Mouse (Mus musculus): ENCODE results near the gene Sat2. TPM values are rescaled to one million over a fixed set of nuclear protein-coding genes. Genes with fewer than 3 reads are reported as not detected.

Sat2 gene
- polyA plus RNA-seq, 1 experiment = 3.8 TPM

GRCm38 (mm10) chr11:69645860-69646259 lies 24.0 kb downstream of the Sat2 start:
- Histone ChIP-seq H3K36me3 (ENCODE audit: control insufficient read depth, insufficient read depth) (peaks cover 97% of the 10 kb centered on the region), H3K79me3 (ENCODE audit: low read depth) (no peaks in the 10 kb centered on the region), H3K27me3 (ENCODE audit: control insufficient read depth, insufficient read depth, insufficient read length) (no peaks in the 10 kb centered on the region), H3K79me2 (ENCODE audit: control insufficient read depth, insufficient read depth) (no peaks in the 10 kb centered on the region), H3K4me3 (ENCODE audit: insufficient read depth, poor library complexity, severe bottlenecking) (no peak overlapping the region), H3ac (ENCODE audit: control insufficient read depth, insufficient read length, low read depth) (no peak overlapping the region)
- TF ChIP-seq CEBPB (IDR thresholded peaks at IDR 0.05; ENCODE audit: low read depth) (no peak), FOSL1 (IDR thresholded peaks at IDR 0.05; ENCODE audit: insufficient read depth, low read length, poor library complexity, severe bottlenecking) (no peak), USF1 (IDR thresholded peaks at IDR 0.05; ENCODE audit: low read depth) (no peak), CTCF (IDR thresholded peaks at IDR 0.05; ENCODE audit: control insufficient read depth, insufficient read depth, insufficient read length) (no peak), MYOD1 (IDR thresholded peaks at IDR 0.05; ENCODE audit: control insufficient read depth, insufficient read length, low read depth) (no peak), MAX (IDR thresholded peaks at IDR 0.05) (no peak), MYOG (IDR thresholded peaks at IDR 0.05; ENCODE audit: control insufficient read depth, extremely low read depth, insufficient read length) (no peak)

GRCm38 (mm10) chr11:69653399-69653798 lies 31.6 kb downstream of the Sat2 start:
- H3K79me3 ChIP-seq (ENCODE audit: low read depth) = no peaks in the 10 kb centered on the region
- TF ChIP-seq USF1 (IDR thresholded peaks at IDR 0.05; ENCODE audit: low read depth) (no peak), FOSL1 (IDR thresholded peaks at IDR 0.05; ENCODE audit: insufficient read depth, low read length, poor library complexity, severe bottlenecking) (no peak), MAX (IDR thresholded peaks at IDR 0.05) (no peak), MYOG (IDR thresholded peaks at IDR 0.05; ENCODE audit: control insufficient read depth, extremely low read depth, insufficient read length) (no peak), CEBPB (IDR thresholded peaks at IDR 0.05; ENCODE audit: low read depth) (no peak), MYOD1 (IDR thresholded peaks at IDR 0.05; ENCODE audit: control insufficient read depth, insufficient read length, low read depth) (no peak)
- H3K36me3 ChIP-seq (ENCODE audit: control insufficient read depth, insufficient read depth) = peaks cover 80% of the 10 kb centered on the region

GRCm38 (mm10) chr11:69654760-69655159 lies 32.9 kb downstream of the Sat2 start:
- peaks cover 2% of the 10 kb centered on the region for H3K79me2 ChIP-seq (ENCODE audit: control insufficient read depth, insufficient read depth)
- no peak overlapping the region for H3K4me3 ChIP-seq (ENCODE audit: insufficient read depth, poor library complexity, severe bottlenecking)
- H3K36me3 ChIP-seq (ENCODE audit: control insufficient read depth, insufficient read depth) = peaks cover 76% of the 10 kb centered on the region
- no peaks in the 10 kb centered on the region for H3K79me3 ChIP-seq (ENCODE audit: low read depth)
- H3K27me3 ChIP-seq (ENCODE audit: control insufficient read depth, insufficient read depth, insufficient read length) = no peaks in the 10 kb centered on the region
- H3ac ChIP-seq (ENCODE audit: control insufficient read depth, insufficient read length, low read depth) = no peak overlapping the region
- TF ChIP-seq CEBPB (IDR thresholded peaks at IDR 0.05; ENCODE audit: low read depth) = no peak

More at GRCm38 (mm10) chr11:69653399-69653798, 31.6 kb downstream of the Sat2 start:
- Histone ChIP-seq H3K27me3 (ENCODE audit: control insufficient read depth, insufficient read depth, insufficient read length) (no peaks in the 10 kb centered on the region), H3K4me3 (ENCODE audit: insufficient read depth, poor library complexity, severe bottlenecking) (no peak overlapping the region), H3K79me2 (ENCODE audit: control insufficient read depth, insufficient read depth) (no peaks in the 10 kb centered on the region), H3ac (ENCODE audit: control insufficient read depth, insufficient read length, low read depth) (no peak overlapping the region)

- no peak within 1 kb of the TSS for H3K4me3 ChIP-seq (ENCODE audit: insufficient read depth, poor library complexity, severe bottlenecking)
- peak; percentile 59 for TF ChIP-seq CTCF (IDR thresholded peaks at IDR 0.05; ENCODE audit: control insufficient read depth, insufficient read depth, insufficient read length)
- no peak for TF ChIP-seq MYOG (IDR thresholded peaks at IDR 0.05; ENCODE audit: control insufficient read depth, extremely low read depth, insufficient read length)
- H3K27me3 ChIP-seq (ENCODE audit: control insufficient read depth, insufficient read depth, insufficient read length) = no peaks in the 10 kb centered on the region
- no peak within 1 kb of the TSS for H3ac ChIP-seq (ENCODE audit: control insufficient read depth, insufficient read length, low read depth)
- H3K36me3 ChIP-seq (ENCODE audit: control insufficient read depth, insufficient read depth) = peaks cover 76% of the 10 kb centered on the region
- H3K79me3 ChIP-seq (ENCODE audit: low read depth) = peaks cover 3% of the 10 kb centered on the region
- H3K79me2 ChIP-seq (ENCODE audit: control insufficient read depth, insufficient read depth) = peaks cover 9% of the 10 kb centered on the region
Observed at GRCm38 (mm10) chr11:69655264-69656064, 33.6 kb downstream of the Sat2 start, which contains the start of gene Sox15. Sox15 (plus strand) TSS chr11:69655314.

GRCm38 (mm10) chr11:69656065-69656455 lies 34.2 kb downstream of the Sat2 start:
- H3K4me3 ChIP-seq (ENCODE audit: insufficient read depth, poor library complexity, severe bottlenecking) = no peak overlapping the region
- H3K79me2 ChIP-seq (ENCODE audit: control insufficient read depth, insufficient read depth) = peaks cover 15% of the 10 kb centered on the region
- H3ac ChIP-seq (ENCODE audit: control insufficient read depth, insufficient read length, low read depth) = no peak overlapping the region
- H3K36me3 ChIP-seq (ENCODE audit: control insufficient read depth, insufficient read depth) = peaks cover 71% of the 10 kb centered on the region
- peaks cover 7% of the 10 kb centered on the region for H3K79me3 ChIP-seq (ENCODE audit: low read depth)
- no peaks in the 10 kb centered on the region for H3K27me3 ChIP-seq (ENCODE audit: control insufficient read depth, insufficient read depth, insufficient read length)
- TF ChIP-seq MAX (IDR thresholded peaks at IDR 0.05) (no peak), FOSL1 (IDR thresholded peaks at IDR 0.05; ENCODE audit: insufficient read depth, low read length, poor library complexity, severe bottlenecking) (no peak), CTCF (IDR thresholded peaks at IDR 0.05; ENCODE audit: control insufficient read depth, insufficient read depth, insufficient read length) (no peak), USF1 (IDR thresholded peaks at IDR 0.05; ENCODE audit: low read depth) (no peak), MYOG (IDR thresholded peaks at IDR 0.05; ENCODE audit: control insufficient read depth, extremely low read depth, insufficient read length) (no peak), MYOD1 (IDR thresholded peaks at IDR 0.05; ENCODE audit: control insufficient read depth, insufficient read length, low read depth) (no peak), CEBPB (IDR thresholded peaks at IDR 0.05; ENCODE audit: low read depth) (no peak)
